Comparison of ENCODE assay signal across 12 mouse cellular contexts in genomic region chr14:121776749-121777148, GRCm38 (mm10). TPM values are rescaled to one million over a fixed set of nuclear protein-coding genes. Genes with fewer than 3 reads are reported as not detected.
DNase-seq lines count a peak whose midpoint lies in the region; ATAC-seq and TF ChIP-seq lines count a peak whose summit lies in the region.
"Had no signal": no experiment of that assay in that cellular context is flagged by ENCODE, and none has a peak within 500 bp of the region (broad histone marks: within the 10 kb centered on the region; RNA-seq: fewer than 3 reads in every experiment).

No protein-coding gene starts in this region.

- no peaks in the 10 kb centered on the region for H3K36me3 ChIP-seq in kidney, embryonic 14.5 days (ENCODE audit: control insufficient read depth, insufficient read depth, low read length)
- H3K36me3 ChIP-seq: limb, embryonic 10.5 days had no signal

- WGBS in kidney, embryonic 14.5 days = 88% methylated on average over 4 of the region's 4 CpGs
- WGBS in bone marrow, adult 2 months = 80% methylated on average over 4 of the region's 4 CpGs

- no peaks in the 10 kb centered on the region for H3K9me3 ChIP-seq in kidney, embryonic 14.5 days (ENCODE audit: control insufficient read depth, low read length)
- H3K9me3 ChIP-seq: limb, embryonic 10.5 days had no signal

- TF ChIP-seq POLR2A in bone marrow, adult 2 months (IDR thresholded peaks at IDR 0.05; ENCODE audit: borderline replicate concordance, control insufficient read depth, low read depth, low read length) = no peak

- no peak overlapping the region for H3K27ac ChIP-seq in kidney, embryonic 14.5 days (ENCODE audit: low read depth, low read length)
- H3K27ac ChIP-seq in bone marrow, adult 2 months (ENCODE audit: control insufficient read depth, insufficient read depth, low read depth, low read length, poor library complexity) = no peak overlapping the region
- H3K27ac ChIP-seq: limb, embryonic 10.5 days had no signal

- no peak overlapping the region for H3K4me2 ChIP-seq in kidney, embryonic 14.5 days (replicated peaks; ENCODE audit: low read depth, low read length)

- H3K4me3 ChIP-seq in kidney, embryonic 14.5 days (ENCODE audit: low read length) = no peak overlapping the region
- H3K4me3 ChIP-seq in bone marrow, adult 2 months (replicated peaks; ENCODE audit: control insufficient read depth, low read depth, low read length) = no peak overlapping the region
- H3K4me3 ChIP-seq: limb, embryonic 10.5 days had no signal

- H3K9ac ChIP-seq in kidney, embryonic 14.5 days (ENCODE audit: low read depth, low read length) = no peak overlapping the region

- peaks cover 13% of the 10 kb centered on the region for H3K4me1 ChIP-seq in kidney, embryonic 14.5 days (ENCODE audit: control insufficient read depth, insufficient read depth, low read length)
- H3K4me1 ChIP-seq in bone marrow, adult 2 months (ENCODE audit: control insufficient read depth, insufficient read depth, low read length) = no peaks in the 10 kb centered on the region

- peak; percentile 22 to 36 for DNase-seq in kidney, postnatal 4 days
- DNase-seq in thymus, postnatal 4 days = peak; percentile 43
- no peak for DNase-seq in thymus, postnatal 0 days (ENCODE audit: low spot score)
- no peak for DNase-seq in adrenal gland, postnatal 36 days
- no peak for DNase-seq in right cerebral cortex, postnatal 4 days
- DNase-seq: heart, postnatal 14 days; midbrain, embryonic 14.5 days had no signal

- no peaks in the 10 kb centered on the region for H3K27me3 ChIP-seq in kidney, embryonic 14.5 days (ENCODE audit: control insufficient read depth, insufficient read depth, low read length)

- ATAC-seq in kidney, embryonic 14.5 days (ENCODE audit: low FRiP score, low TSS enrichment) = no peak
- ATAC-seq: forebrain, embryonic 14.5 days; inflammation-experienced regulatory T-cells, adult 6 months had no signal

- peak; percentile 42; the same call in 1 of the 2 replicates for TF ChIP-seq CTCF in bone marrow, adult 2 months (IDR thresholded peaks at IDR 0.05; ENCODE audit: control insufficient read depth, insufficient read depth, low read length)

RNA-seq across cellular contexts. Expression of gene Dock9, which starts 20.9 kb away (rescaled TPM):
- 8.3 and 14.3 TPM in 2 replicates for polyA plus RNA-seq in kidney, embryonic 14.5 days (2014; fragmentation: Nextera tagmentation; extraction: Ambion mirVana)
- polyA plus RNA-seq in thymus, postnatal 0 days (2015; fragmentation: Nextera tagmentation; extraction: Ambion mirVana) = 4.2 and 4.9 TPM in 2 replicates
- 2.0 and 5.2 TPM in 2 replicates for polyA plus RNA-seq in bone marrow, adult 2 months (2011; ENCODE audit: insufficient read depth, insufficient read length, low replicate concordance, missing spikeins)
- 10 to 100 TPM; 20.9 to 27.5 TPM for total RNA-seq in adrenal gland, postnatal 36 days (2021)

Comparison
In these comparisons a context has a peak if more than half of its experiments do, and no peak if none do; other contexts are left out.
1. DNase-seq: peak in kidney, postnatal 4 days (2 of 2) and thymus, postnatal 4 days (single experiment); none in thymus, postnatal 0 days (single experiment), adrenal gland, postnatal 36 days (0 of 2) and right cerebral cortex, postnatal 4 days (single experiment).